Mouse (Mus musculus) heart, adult 9 months (tissue): Measurements from ENCODE around the gene Cyp27b1.

Experiments
- DNase-seq, 2 experiments: peaks; one replicate each; pipeline ENCODE4 v3.0.0; 2022; ENCODE audit warnings: low spot score in 2 of 2

Gene Cyp27b1

DNA sequence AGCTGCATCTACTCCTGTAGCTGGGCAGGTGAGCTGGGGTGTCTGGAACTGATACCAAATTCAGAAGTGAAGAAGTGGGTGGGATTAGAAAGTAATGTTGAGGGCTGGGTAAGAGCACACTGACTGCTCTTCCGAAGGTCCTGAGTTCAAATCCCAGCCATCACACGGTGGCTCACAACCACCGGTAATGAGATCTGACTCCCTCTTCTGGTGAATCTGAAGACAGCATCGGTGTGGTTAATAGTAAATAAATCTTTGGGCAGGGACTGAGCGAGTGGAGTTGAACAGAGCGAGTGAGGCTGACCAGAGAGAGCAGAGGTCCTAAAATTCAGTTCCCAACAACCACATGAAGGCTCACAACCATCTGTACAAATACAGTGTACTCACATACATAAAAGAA, 37.6 kb downstream of the Cyp27b1 start:
- no peak for DNase-seq

DNA sequence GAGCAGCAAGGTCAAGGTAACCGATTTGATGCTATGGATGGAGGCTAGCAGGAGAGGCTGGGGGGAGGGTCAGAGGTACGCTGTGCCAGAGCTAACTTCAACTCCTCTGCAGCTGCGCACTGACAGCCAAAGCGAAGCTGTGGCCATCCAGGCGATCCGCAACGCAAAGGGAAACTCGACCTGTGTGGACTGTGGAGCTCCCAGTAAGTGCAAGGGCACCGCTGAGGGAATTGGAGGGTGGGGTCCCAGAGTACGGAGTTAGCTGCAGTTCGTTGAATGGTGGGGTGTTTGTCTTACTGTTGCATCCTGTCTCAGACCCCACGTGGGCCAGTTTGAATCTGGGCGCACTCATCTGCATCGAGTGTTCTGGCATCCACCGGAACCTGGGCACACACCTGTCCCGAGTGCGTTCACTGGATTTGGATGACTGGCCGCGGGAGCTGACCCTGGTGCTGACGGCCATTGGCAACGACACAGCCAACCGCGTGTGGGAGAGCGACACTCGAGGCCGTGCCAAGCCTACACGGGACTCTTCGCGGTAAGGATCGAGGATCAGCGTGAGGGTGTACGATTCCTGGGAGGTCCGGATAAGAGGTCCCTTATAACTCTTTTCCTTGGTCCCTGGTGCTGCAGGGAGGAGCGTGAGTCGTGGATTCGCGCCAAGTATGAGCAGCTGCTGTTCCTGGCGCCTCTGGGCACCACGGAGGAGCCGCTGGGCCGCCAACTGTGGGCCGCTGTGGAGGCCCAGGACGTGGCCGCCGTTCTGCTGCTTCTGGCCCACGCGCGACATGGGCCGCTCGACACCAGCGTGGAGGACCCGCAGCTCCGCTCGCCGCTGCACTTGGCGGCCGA, 42.7 kb downstream of the Cyp27b1 start:
- no peak for DNase-seq

DNA sequence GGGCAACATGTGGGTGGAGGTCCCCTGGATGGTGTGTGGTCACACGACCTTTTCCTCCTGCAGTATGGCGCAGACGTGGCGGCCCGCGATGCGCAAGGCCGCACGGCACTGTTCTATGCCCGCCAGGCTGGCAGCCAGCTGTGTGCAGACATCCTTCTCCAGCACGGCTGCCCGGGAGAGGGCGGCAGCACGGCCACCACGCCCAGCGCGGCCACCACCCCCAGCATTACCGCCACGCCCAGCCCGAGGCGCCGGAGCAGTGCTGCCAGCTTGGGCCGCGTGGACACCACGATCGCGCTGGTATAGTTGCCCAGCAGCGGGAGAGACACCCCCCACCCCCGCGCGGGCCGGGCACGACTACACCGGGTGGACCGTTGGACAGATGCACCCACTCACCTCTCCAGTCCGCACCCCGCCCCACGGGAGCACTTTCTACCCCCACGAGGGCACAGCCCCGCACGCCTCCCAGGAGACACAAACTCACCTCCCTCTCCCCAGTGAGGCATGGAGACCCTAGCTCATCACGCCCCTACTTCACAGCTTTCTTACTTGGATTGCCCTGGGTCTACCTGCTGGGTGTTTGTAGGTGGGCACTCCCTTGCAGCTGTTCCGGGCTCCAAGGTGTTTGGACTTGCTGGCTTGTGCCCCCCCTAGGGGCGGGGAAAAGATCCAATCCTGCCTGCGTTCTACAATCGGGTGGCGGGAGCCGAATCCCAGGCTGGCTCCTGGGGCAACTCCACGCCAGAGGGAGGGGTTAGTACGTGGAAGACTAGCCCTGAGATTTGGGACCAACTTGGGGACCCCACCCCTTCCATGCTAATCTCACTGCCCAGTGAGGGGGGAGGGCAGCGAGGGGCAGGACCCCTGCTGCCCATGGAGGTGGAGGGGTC, 43.7 kb downstream of the Cyp27b1 start:
- DNase-seq: no peak

DNA sequence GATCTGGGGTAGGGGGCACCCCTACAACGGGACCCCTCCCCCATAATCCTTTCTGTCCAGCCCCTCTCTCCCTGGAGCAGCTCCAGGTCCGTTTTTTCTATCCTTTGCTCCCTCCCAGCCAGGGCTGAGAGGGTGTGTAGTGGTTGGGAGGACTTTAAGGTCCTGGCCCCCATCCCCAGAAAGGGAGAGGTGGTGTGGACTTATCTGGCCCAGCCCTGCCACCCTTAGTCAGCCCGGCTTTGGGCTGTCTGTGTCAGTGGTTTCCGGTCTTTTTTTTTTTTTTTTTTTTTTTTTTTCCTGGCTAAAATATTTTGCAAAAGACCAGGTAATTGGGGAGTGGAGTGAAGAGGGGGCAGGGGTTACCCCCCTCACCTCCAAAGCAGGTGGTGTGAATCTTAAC, 44.7 kb downstream of the Cyp27b1 start:
- no peak for DNase-seq

DNA sequence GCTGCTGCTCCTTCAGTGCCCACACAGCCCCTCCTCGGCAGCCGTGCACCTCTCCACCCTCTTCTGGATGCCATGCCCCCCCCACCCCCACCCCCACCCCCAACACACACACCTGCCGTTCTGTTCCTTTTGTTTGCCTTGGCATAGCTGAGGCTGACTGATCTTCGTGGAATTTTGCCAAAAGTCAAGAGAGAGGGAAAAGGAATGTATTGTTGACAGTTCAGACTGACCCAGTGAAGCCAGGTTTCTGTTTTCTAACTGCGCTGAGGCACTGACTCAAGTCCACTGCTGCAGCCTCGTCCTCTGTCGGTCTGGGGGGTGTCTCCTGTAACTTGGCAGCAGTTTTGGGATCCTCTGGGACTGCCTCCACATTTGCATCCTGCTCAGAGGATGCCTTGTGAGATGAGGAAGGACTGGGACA, 46.3 kb downstream of the Cyp27b1 start:
- no peak for DNase-seq

DNA sequence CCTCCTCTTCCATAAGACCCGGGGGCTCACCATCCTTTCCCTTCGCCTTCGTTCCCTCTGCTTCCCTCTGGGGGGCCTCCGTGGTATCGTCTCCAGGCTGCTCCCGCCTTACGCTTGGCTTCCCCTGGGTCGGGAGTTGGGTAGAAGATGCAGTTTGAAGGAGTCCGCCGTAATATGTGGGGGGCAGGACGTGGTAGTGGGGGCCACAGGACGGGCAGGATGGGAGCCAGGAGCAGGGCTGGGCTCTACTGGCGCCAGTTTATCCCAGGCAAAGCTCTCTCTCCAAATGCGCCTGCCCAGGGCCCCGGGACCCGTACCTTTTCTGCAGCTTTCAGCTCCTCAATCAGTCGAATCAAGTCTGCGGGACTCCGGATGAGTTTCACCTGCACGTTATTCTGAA, 50.5 kb downstream of the Cyp27b1 start:
- DNase-seq: no peak

DNA sequence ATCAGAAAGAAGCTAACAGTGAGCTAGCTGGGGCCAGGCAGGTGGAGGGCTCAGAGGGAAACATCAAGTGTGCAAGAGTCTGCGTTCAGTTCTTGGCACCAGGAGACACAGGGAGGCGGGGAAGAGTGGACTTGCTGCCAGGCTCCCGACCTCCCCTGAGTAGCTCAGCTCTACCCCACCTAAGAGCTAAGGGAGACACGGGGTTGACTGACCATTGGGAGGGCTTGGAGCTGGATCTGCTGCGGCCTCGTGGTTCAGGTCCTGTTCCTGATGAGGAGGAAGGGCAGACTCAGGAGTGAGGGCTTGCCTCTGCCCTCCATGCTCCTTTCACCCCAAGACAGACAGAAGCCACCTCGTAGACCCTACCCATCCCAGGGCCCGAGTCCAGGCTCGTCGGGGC, 51.1 kb downstream of the Cyp27b1 start:
- no peak for DNase-seq

DNA sequence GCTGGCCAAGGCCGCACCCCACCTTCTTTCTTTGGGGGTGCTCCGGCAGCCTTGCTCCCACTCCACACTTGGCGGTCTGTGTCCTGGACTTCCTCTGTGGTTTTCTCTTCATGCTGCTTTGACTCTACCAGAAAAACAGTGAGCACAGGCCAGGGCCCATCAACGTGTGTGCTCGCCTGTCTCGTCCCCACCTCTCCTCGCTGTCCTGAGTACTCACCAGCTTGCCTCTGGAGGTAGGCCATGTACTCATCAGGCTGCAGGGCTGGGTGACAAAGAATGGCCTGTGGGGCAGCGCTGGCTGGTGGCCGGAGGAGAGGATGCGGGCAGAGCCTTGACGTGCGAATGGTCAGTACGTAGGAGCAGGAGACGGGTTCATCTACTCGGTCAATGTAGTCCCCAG, 51.8 kb downstream of the Cyp27b1 start:
- no peak for DNase-seq

DNA sequence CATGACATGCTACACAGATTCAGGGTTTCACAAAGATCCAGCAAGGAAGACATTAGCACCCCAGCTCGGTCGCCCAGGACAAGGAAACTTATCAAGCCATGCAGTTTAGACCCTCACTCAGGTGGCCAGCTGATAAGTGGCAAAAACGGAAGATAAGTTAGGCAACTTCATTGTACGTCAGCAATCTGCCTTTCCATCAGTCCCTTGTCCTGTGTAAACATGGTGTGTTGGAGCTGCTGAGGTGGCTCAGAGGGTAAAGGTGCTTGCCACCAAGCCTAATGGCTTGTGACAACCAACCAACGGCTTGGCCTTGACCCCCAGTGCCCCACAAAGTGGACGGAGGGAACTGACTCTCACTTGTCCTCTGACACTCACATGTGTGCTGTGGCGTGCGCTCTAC, 52.4 kb downstream of the Cyp27b1 start:
- no peak for DNase-seq

DNA sequence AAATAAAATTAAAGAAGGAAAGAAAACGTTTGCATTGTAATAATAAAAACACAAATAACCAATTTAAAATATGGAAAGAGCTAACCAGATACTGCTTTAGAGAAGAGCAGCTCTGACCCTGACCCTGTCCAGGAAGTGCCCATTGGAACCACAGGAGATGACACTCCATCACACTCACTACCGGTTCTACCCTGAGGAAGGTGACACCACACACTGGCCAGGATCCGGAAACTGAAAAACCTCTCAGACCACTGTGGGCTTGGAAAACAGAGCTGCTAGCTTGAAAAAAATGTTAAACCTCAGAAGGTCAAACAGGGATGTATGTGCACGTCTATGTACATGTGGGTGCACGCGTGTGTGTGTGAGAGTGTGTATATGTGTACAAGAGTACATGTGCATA, 53.1 kb downstream of the Cyp27b1 start:
- DNase-seq: no peak
